Mouse (Mus musculus): ENCODE results near the gene Kcng3. TPM values are rescaled to one million over a fixed set of nuclear protein-coding genes. Genes with fewer than 3 reads are reported as not detected.

The Kcng3 gene
- polyA plus RNA-seq (2015; fragmentation: Nextera tagmentation; extraction: Ambion mirVana): 0.05 TPM in 1 of 2 replicates, not detected in the other

DNA sequence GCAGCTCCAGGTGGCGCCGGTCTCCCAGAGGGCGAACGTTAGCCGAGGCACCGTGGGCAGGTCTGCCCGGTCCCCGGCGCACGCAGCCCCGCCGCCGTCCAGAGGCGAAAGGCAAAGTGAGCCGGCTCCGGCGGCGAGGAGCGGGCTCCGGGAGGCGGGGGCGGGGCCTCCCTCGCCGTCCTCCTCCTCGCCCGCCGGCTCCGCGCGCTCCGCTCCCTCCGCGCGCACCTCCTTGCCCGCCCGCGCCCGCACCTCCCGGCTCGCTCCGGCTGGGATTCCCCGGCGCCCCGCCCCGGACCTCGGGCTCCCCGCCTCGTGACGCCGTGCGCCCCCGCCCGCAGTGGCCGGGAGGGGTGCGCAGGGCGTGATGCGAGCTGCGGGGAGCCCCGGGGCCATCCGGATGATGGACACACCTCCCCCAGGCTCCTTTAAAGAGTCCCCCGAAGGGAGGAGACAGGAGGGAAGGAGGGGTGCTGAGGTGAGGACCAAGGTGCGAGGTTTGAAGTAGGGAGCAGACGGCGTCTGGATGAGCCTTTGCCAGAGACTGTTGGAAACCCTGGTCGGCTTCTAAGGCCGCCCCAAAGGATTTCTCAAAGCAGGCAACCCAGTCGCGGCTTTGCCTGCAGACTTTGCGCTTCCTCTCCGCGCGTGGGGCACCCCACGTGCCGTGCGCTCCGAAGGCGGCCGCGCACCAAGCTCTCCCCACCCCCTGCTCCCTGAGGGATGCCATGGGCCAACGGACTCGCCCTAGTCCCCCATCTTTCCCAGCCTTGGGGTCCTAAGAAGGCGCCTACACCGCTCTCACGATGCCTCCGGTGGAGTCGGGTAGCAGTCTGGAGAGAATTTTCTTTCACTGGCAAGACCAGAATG, at the start of gene Kcng3:
Kcng3 (minus strand) TSS at position 113 of the 870 bp plus-strand sequence.
- Histone ChIP-seq H3K9me3 (no peaks in the 10 kb centered on the region), H3K27me3 (replicated peaks) (peaks cover 64% of the 10 kb centered on the region), H3K9ac (peak within 1 kb of the TSS; percentile 40), H3K36me3 (no peaks in the 10 kb centered on the region), H3K27ac (no peak within 1 kb of the TSS), H3K4me2 (replicated peaks) (peak within 1 kb of the TSS; percentile 97), H3K4me1 (replicated peaks) (peaks cover 20% of the 10 kb centered on the region), H3K4me3 (replicated peaks) (peak within 1 kb of the TSS; percentile 60)
- WGBS: under 1% methylated on average over 64 of the region's 86 CpGs
- ATAC-seq: peak; percentile 83

DNA sequence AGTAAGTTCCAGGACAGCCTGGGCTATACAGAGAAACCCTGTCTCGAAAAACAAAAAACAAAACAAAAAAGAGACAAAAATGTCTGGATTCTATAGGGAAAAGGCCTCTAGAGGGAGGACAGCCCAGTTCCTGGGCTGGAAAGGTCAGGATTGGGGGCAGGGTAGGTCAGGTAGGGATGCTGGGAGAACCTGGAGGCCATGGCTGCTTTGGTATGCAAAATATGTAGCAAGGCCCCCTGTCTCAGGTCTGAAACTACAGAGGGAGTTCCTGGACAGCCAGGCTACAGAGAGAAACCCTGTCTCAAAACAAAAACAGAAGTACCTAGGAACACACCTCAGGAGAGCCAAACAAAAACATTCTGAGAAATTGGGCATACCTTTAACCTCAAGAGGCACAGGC, 45.7 kb upstream of the Kcng3 start:
- Histone ChIP-seq H3K9me3 (no peaks in the 10 kb centered on the region), H3K4me3 (replicated peaks) (no peak overlapping the region), H3K27ac (no peak overlapping the region), H3K4me2 (replicated peaks) (no peak overlapping the region), H3K9ac (no peak overlapping the region), H3K4me1 (replicated peaks) (no peaks in the 10 kb centered on the region), H3K27me3 (replicated peaks) (no peaks in the 10 kb centered on the region), H3K36me3 (no peaks in the 10 kb centered on the region)
- no peak for ATAC-seq
- 88% methylated on average over 1 of the region's 1 CpGs for WGBS

DNA sequence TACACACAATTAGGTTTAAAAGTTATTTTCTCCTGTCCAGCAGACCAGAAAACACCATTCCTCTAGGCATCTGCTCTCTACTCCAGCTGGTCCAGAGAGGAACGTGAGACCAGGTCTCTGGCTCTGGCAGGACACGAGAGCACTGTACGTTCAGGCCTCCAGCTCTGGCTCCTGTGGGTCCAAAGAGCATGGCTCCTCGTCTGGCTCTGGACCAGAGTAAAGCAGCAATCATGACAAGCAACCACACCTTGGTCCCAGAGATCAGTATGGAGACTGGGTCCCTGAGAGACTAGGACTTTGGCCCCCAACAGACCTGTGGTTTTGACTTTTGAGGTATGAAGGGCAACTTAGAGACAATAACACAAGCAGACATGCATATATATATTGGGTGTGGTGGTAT, 41.0 kb upstream of the Kcng3 start:
- H3K27me3 ChIP-seq (replicated peaks): no peaks in the 10 kb centered on the region
- no peak overlapping the region for H3K9ac ChIP-seq
- no peaks in the 10 kb centered on the region for H3K4me1 ChIP-seq (replicated peaks)
- H3K36me3 ChIP-seq: no peaks in the 10 kb centered on the region
- no peaks in the 10 kb centered on the region for H3K9me3 ChIP-seq
- WGBS: 63% methylated on average over 4 of the region's 4 CpGs
- H3K27ac ChIP-seq: no peak overlapping the region
- H3K4me2 ChIP-seq (replicated peaks): no peak overlapping the region
- ATAC-seq: peak; percentile 90
- no peak overlapping the region for H3K4me3 ChIP-seq (replicated peaks)

DNA sequence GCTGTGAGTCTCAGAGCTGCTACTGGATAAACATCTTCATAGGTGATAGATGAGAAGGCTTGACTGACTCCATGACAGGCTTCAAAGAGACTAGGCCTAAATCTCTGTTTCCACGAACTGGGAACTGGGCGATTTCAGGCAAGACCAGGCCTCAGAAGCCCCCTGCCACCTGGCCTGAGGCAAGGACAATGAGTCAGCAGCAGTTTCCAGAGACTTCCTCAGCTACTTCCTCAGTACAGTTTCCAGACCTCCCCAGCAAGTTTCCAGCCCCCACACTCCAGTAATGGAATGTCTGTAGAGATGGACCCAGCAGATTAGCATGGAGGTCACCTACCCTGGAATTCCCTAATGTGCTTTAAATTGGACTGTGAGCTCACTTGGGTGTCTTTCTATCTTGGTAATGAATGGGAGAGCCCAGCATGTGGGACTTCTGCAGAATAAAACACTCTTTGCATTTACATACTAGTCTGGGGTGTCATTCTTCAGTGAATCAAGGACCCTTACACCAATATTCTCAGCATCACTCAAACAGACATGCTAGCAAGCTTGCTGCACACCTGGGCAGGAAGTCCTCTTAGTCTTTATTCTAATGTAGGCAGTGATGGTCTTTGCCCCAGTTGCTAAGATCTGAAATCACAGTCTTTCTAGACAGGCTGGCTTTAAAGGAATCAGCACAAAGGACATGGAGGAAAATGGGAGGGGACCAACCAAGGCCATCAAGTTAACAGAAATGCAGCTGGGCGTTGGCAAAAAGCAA, 36.4 kb upstream of the Kcng3 start:
- no peak overlapping the region for H3K4me3 ChIP-seq (replicated peaks)
- no peak overlapping the region for H3K9ac ChIP-seq
- H3K27ac ChIP-seq: no peak overlapping the region
- 82% methylated on average over 3 of the region's 3 CpGs for WGBS
- no peak for ATAC-seq
- H3K9me3 ChIP-seq: no peaks in the 10 kb centered on the region
- no peaks in the 10 kb centered on the region for H3K27me3 ChIP-seq (replicated peaks)
- H3K36me3 ChIP-seq: no peaks in the 10 kb centered on the region
- no peaks in the 10 kb centered on the region for H3K4me1 ChIP-seq (replicated peaks)
- H3K4me2 ChIP-seq (replicated peaks): no peak overlapping the region

DNA sequence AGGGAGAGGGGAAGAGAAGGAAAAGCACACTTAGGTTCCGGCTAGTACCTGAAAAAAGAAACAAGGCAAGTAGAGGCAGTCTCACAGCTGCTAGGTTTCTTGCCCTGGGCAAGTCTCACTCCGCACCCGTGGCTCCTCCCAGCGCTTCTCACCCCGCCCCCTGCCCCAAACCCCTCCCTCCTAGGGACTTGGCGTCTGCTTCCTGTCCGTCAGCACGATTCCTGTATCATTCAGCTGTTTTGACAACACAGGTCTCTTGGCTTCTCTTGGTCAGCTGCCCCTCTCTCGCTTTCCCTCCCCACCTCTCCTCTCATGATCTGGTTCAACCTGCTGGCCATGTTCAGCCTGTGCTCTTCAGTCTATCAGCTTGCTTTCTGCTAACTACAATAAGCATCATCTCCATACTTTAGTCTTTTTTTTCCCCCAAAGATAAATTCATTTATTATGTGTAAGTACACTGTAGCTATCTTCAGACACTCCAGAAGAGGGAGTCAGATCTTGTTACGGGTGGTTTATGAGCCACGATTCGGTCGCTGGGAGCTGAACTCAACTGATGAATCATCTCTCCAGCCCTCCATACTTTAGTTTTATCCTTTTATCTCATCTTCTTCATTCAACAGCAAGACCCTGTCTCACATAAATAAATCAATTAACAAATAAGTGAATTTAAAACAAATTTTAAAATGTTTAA, 35.0 kb upstream of the Kcng3 start:
- WGBS: 63% methylated on average over 13 of the region's 13 CpGs

DNA sequence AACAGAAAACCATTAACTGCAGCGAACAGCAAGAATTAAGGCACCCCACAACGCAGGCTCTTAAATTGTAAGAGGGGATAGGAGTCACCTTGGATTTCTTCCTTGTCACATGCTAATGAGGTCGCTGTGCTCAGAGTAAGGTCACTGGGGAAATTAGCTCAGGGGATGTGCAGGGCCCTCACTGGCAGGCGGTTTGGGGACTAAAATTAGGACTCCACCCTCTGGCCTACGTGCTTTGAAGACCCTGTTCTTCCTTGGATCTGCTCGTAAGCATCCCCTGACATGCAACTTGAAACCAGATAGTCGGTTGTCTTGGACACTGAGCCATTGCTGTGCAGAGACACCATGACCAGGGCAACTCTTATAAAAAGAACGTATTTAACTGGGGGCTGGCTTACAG, 33.1 kb upstream of the Kcng3 start:
- WGBS: 56% methylated on average over 8 of the region's 8 CpGs
- Histone ChIP-seq H3K27ac (no peak overlapping the region), H3K27me3 (replicated peaks) (no peaks in the 10 kb centered on the region), H3K9ac (no peak overlapping the region), H3K9me3 (no peaks in the 10 kb centered on the region), H3K36me3 (no peaks in the 10 kb centered on the region), H3K4me2 (replicated peaks) (no peak overlapping the region), H3K4me1 (replicated peaks) (no peaks in the 10 kb centered on the region), H3K4me3 (replicated peaks) (no peak overlapping the region)
- ATAC-seq: no peak

More for the DNA sequence above, 35.0 kb upstream of the Kcng3 start:
- Histone ChIP-seq H3K27ac (no peak overlapping the region), H3K4me3 (replicated peaks) (no peak overlapping the region), H3K27me3 (replicated peaks) (no peaks in the 10 kb centered on the region), H3K4me2 (replicated peaks) (no peak overlapping the region), H3K4me1 (replicated peaks) (no peaks in the 10 kb centered on the region), H3K9me3 (no peaks in the 10 kb centered on the region), H3K36me3 (no peaks in the 10 kb centered on the region), H3K9ac (no peak overlapping the region)
- no peak; the same call in 1 of the 2 replicates for ATAC-seq

DNA sequence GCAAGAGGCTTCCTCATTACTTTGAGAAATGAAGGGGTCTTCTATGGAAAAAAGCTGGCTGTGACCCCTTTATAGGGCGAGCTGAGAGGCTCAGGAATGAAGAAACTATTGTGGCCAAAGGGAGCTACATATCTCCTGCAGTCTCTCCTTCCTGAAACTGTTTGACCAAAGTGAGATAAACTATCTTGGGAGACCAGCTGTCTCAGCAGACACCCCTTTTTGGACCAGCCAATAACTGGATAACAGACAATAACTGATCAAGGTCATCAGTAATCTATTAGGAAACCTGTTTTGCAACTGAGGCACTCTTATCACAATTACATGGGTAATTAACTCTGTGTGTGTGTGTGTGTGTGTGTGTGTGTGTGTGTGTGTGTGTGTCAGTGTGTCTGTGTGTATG, 27.2 kb upstream of the Kcng3 start:
- Histone ChIP-seq H3K9ac (no peak overlapping the region), H3K36me3 (no peaks in the 10 kb centered on the region), H3K27ac (no peak overlapping the region), H3K9me3 (no peaks in the 10 kb centered on the region), H3K27me3 (replicated peaks) (no peaks in the 10 kb centered on the region), H3K4me3 (replicated peaks) (no peak overlapping the region), H3K4me1 (replicated peaks) (no peaks in the 10 kb centered on the region), H3K4me2 (replicated peaks) (no peak overlapping the region)
- ATAC-seq: peak; percentile 62; the same call in 1 of the 2 replicates
- WGBS: 69% methylated on average over 1 of the region's 1 CpGs

DNA sequence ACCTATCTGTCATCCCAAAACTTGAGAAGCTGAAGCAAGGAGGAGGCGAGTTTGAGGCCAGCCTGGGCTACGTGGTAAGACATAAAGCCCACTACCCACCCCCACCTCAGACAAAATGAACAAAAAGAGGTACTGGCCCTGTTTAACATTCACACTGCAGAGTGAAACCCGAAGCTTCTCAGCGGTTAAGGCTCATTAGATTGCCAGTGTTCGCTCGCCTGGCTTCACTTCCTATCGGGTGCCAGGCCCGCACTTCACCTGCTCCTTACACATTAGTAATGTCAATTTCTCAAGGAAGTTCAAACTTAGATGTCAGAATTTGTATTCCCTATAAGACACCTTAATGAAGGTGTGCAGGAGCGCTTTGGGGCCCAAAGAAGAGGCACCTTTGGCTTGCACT, 25.7 kb upstream of the Kcng3 start:
- no peak for ATAC-seq
- Histone ChIP-seq H3K4me2 (replicated peaks) (no peak overlapping the region), H3K27ac (no peak overlapping the region), H3K9ac (no peak overlapping the region), H3K4me1 (replicated peaks) (no peaks in the 10 kb centered on the region), H3K36me3 (no peaks in the 10 kb centered on the region), H3K4me3 (replicated peaks) (no peak overlapping the region), H3K9me3 (no peaks in the 10 kb centered on the region), H3K27me3 (replicated peaks) (no peaks in the 10 kb centered on the region)
- 86% methylated on average over 9 of the region's 9 CpGs for WGBS

DNA sequence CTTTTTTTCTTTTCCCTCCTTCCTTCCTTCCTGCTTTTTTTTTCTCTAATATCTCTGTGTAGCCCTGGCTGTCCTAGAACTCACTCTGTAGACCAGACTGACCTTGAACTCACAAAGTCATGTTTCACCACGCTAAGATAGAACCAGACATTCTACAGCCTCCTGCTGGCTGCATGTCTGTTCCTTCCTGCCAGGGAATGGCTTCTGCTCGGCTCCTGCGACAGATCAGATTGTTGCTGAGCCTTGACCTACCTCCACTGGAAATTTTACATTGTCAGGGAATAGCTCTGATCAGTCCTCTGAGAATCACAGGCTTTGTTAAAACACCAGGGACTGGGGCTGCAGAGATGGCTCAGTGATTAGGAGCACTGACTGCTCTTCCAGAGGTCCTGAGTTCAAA, 24.0 kb upstream of the Kcng3 start:
- Histone ChIP-seq H3K27me3 (replicated peaks) (no peaks in the 10 kb centered on the region), H3K9ac (no peak overlapping the region), H3K4me2 (replicated peaks) (no peak overlapping the region), H3K4me1 (replicated peaks) (no peaks in the 10 kb centered on the region), H3K36me3 (no peaks in the 10 kb centered on the region), H3K4me3 (replicated peaks) (no peak overlapping the region), H3K27ac (no peak overlapping the region), H3K9me3 (no peaks in the 10 kb centered on the region)
- WGBS: 73% methylated on average over 3 of the region's 3 CpGs
- ATAC-seq: no peak

DNA sequence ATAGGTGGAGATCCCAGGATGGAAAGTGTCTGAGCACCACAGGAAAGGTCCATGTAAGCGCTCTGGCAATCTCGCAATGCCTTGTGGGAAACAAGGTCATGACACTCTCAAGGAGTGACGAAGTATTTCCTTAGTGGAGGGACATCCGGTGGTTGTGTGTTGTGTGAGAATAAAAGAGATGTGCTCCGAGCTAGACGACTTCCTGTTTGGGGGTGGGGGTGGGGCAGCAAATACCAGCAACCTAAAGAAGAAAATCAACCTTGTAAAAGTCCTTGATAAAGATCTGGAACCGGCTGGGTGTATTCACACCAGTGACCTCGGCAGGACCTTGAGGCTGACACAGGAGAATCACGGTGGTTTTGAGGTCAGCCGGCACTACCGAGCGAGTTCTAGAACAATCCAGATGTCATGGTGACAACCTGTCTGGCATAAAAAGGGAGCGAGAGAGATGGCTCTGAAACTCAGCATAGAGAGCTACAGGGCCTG, 23.0 kb upstream of the Kcng3 start:
- Histone ChIP-seq H3K9me3 (no peaks in the 10 kb centered on the region), H3K4me2 (replicated peaks) (no peak overlapping the region), H3K27me3 (replicated peaks) (no peaks in the 10 kb centered on the region), H3K36me3 (no peaks in the 10 kb centered on the region), H3K27ac (no peak overlapping the region), H3K4me1 (replicated peaks) (no peaks in the 10 kb centered on the region), H3K4me3 (replicated peaks) (no peak overlapping the region), H3K9ac (no peak overlapping the region)
- ATAC-seq: no peak
- 58% methylated on average over 13 of the region's 13 CpGs for WGBS

DNA sequence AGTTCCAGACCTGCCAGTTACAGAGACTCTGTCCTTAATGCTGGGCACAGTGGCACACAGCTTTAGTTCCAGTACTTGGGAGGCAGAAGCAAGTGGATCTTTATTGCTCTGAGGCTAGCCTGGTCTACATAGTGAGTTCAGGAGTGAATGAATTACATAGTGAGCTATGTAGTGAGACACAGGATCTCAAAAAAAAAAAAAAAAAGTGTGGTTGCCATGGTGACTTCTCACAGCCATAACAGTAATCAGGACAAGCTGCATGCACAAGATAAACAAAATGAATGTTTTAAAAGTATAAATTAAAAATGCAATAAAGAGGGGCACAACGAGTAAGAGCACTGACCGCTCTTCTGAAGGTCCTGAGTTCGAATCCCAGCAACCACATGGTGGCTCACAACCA, 21.9 kb upstream of the Kcng3 start:
- WGBS: 86% methylated on average over 3 of the region's 3 CpGs
- H3K9ac ChIP-seq: no peak overlapping the region
- H3K4me1 ChIP-seq (replicated peaks): no peaks in the 10 kb centered on the region
- H3K4me2 ChIP-seq (replicated peaks): no peak overlapping the region
- no peaks in the 10 kb centered on the region for H3K9me3 ChIP-seq
- no peak for ATAC-seq
- H3K4me3 ChIP-seq (replicated peaks): no peak overlapping the region
- H3K27ac ChIP-seq: no peak overlapping the region
- H3K27me3 ChIP-seq (replicated peaks): no peaks in the 10 kb centered on the region
- H3K36me3 ChIP-seq: no peaks in the 10 kb centered on the region
